11 mouse cellular contexts compared by ENCODE assay signal in the genomic region with DNA sequence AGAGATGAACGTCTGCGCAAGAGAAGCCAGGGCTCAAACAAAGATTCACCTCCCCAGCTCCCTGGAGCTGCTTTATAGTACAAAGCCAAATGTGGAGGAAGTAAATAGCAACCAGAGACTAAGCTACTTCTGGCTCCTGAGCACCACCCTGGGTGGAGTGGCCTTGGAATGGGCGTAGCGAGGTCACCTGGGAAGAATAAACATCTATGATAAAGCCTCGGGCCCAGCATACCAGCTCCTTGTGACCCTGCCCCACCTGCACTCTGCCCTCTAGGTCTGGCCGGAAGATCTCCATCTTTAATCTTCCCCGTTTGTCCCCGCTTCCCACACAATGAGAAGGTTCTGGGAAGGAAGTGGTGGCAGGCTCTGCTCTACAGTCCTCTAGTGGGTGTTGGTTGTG.
"Had no signal": no experiment of that assay in that cellular context is flagged by ENCODE, and none has a peak within 500 bp of the region (broad histone marks: within the 10 kb centered on the region; RNA-seq: fewer than 3 reads in every experiment).

No protein-coding gene starts in this region.

- H3K27ac ChIP-seq: limb, embryonic 13.5 days; liver, embryonic 14.5 days; midbrain, embryonic 13.5 days; neural tube, embryonic 15.5 days had no signal

- DNase-seq: kidney, adult 18-20 months; kidney, postnatal 10 days; kidney, postnatal 4 days; left cerebral cortex, postnatal 4 days; lung, embryonic 14.5 days; thymus, postnatal 4 days had no signal

- H3K27me3 ChIP-seq: limb, embryonic 13.5 days; midbrain, embryonic 13.5 days; neural tube, embryonic 15.5 days had no signal

- ATAC-seq: midbrain, embryonic 13.5 days had no signal

- H3K9me3 ChIP-seq: limb, embryonic 13.5 days; midbrain, embryonic 13.5 days; neural tube, embryonic 15.5 days had no signal

- H3K4me3 ChIP-seq: limb, embryonic 13.5 days; midbrain, embryonic 13.5 days; myocyte; neural tube, embryonic 15.5 days had no signal

- H3K4me1 ChIP-seq: limb, embryonic 13.5 days; midbrain, embryonic 13.5 days; neural tube, embryonic 15.5 days had no signal

- H3K4me2 ChIP-seq: limb, embryonic 13.5 days; lung, embryonic 14.5 days; midbrain, embryonic 13.5 days; neural tube, embryonic 15.5 days had no signal

- H3K36me3 ChIP-seq: limb, embryonic 13.5 days; midbrain, embryonic 13.5 days; neural tube, embryonic 15.5 days had no signal

- H3K9ac ChIP-seq: limb, embryonic 13.5 days; liver, embryonic 14.5 days; lung, embryonic 14.5 days; midbrain, embryonic 13.5 days; neural tube, embryonic 15.5 days had no signal
